Mouse (Mus musculus): Measurements from ENCODE around the gene Acot3.

DNA sequence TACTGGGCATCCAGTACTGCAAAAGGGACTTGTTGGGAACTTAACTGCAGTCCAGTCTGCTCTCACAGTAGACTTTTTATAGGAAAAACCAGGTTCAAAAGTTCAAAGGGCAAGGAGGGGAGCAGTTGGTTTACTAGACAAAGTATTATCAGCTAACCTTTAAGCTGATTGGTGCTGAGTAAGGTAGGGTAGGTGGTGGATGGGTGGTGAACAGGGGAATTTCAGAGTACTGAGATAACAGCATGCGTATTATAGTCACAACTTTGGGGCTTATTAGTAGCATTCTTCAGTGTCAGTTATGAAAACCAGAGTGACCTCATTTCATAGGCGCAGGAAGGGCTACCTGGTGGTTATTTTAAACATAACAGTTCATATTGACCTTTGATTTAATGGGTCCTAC lies 47.7 kb downstream of the Acot3 start:
- no peak for TF ChIP-seq CTCF (IDR thresholded peaks at IDR 0.05; ENCODE audit: borderline replicate concordance, control insufficient read depth, extremely low read depth, insufficient read depth, low read length, poor library complexity)
- TF ChIP-seq POLR2A (IDR thresholded peaks at IDR 0.05; ENCODE audit: control insufficient read depth, extremely low read depth, insufficient read depth, low read length, poor library complexity), result no peak

Measured in thymus, adult 2 months (tissue).